Mouse (Mus musculus) cortical plate, adult 2 months (tissue): ENCODE measurements at regions not wholly inside any gene's neighbourhood (a gene's known extent, or its start where the extent isn't known, plus 50 kb on each side); places are given as distances from the start of the nearest gene placed in this dataset.

Experiments
- CTCF ChIP-seq: fragments of 200-500 bp; IDR thresholded peaks from 2 replicates; pipeline ENCODE4 v1.5.1; 2011; ENCODE audit warnings: mild to moderate bottlenecking, control low read depth, low read length; ENCODE audit not compliant: insufficient read depth; ENCODE audit errors: extremely low read depth
- POLR2A ChIP-seq: fragments of 200-500 bp; IDR thresholded peaks from 2 replicates; pipeline ENCODE4 v1.6.1; 2011; ENCODE audit warnings: mild to moderate bottlenecking, low read length, control low read depth; ENCODE audit not compliant: insufficient read depth; ENCODE audit errors: extremely low read depth

DNA sequence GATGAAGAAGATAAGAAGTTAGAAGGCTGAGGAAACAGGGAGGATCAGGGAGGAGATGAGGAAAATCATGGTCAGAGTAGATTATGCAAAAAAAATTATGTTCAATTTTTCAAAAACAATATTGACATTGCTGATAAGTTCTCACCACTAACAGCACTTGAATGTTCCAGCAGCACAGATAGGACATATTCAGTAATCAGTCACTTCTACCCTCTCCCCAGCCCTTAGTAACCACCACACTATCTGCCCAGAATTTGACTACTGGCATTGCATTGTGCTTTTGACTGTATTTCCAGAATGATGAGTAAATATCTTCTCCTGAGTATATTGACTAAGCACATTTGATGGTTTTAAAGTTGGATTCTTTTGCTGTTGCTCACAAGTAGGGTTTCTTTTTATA, 140.5 kb downstream of the Cdca7 start:
- no peak for TF ChIP-seq CTCF
- no peak for TF ChIP-seq POLR2A
